Comparison of ENCODE assay signal across 8 mouse cellular contexts in genomic region chr4:119816620-119817356, GRCm38 (mm10).
A peak's percentile ranks its signal among the peaks of the same experiment; 100 is the strongest.
DNase-seq lines count a peak whose midpoint lies in the region; ATAC-seq and TF ChIP-seq lines count a peak whose summit lies in the region.

No protein-coding gene starts in this region.

- H3K9me3 ChIP-seq in E14TG2a.4 (ENCODE audit: low read length), result no peaks in the 10 kb centered on the region
- H3K9me3 ChIP-seq in lung, postnatal 0 days (ENCODE audit: low read length), result no peaks in the 10 kb centered on the region

- H3K36me3 ChIP-seq in E14TG2a.4 (ENCODE audit: insufficient read depth, low read length), result no peaks in the 10 kb centered on the region
- H3K36me3 ChIP-seq in lung, postnatal 0 days (ENCODE audit: insufficient read depth, low read length), result no peaks in the 10 kb centered on the region

- WGBS in lung, postnatal 0 days, result 30% methylated on average over 7 of the region's 7 CpGs

- H3K4me2 ChIP-seq in lung, postnatal 0 days (replicated peaks; ENCODE audit: low read depth, low read length), result no peak overlapping the region

- H3K27me3 ChIP-seq in E14TG2a.4 (ENCODE audit: insufficient read depth, low read length), result peaks cover 12% of the 10 kb centered on the region
- H3K27me3 ChIP-seq in lung, postnatal 0 days (replicated peaks; ENCODE audit: insufficient read depth, low read length), result no peaks in the 10 kb centered on the region

- H3K4me3 ChIP-seq in E14TG2a.4 (replicated peaks; ENCODE audit: low read length), result 0 out of 2 replicates have a peak overlapping the region, but pooled peaks have one; percentile 3
- no peak overlapping the region for H3K4me3 ChIP-seq in lung, postnatal 0 days (ENCODE audit: low read depth, low read length)

- ATAC-seq in lung, postnatal 0 days, result peak; percentile 70

- no peak for TF ChIP-seq CTCF in E14TG2a.4 (conservative IDR thresholded peaks at IDR 0.05; ENCODE audit: low read length)
- TF ChIP-seq CTCF in lung, postnatal 0 days (IDR thresholded peaks at IDR 0.05), result no peak

- H3K4me1 ChIP-seq in E14TG2a.4 (replicated peaks; ENCODE audit: low read depth, low read length), result peaks cover 41% of the 10 kb centered on the region
- peaks cover 24% of the 10 kb centered on the region for H3K4me1 ChIP-seq in lung, postnatal 0 days (ENCODE audit: insufficient read depth, low read depth, low read length)

- H3K9ac ChIP-seq in lung, postnatal 0 days (replicated peaks; ENCODE audit: low read depth), result no peak overlapping the region

- peak overlapping the region; percentile 59 for H3K27ac ChIP-seq in lung, postnatal 0 days (ENCODE audit: low read length)

- TF ChIP-seq EP300 in lung, postnatal 0 days (IDR thresholded peaks at IDR 0.05), result no peak

- DNase-seq in embryo, embryonic 11.5 days (ENCODE audit: low read depth, low spot score), result peak; percentile 20
- DNase-seq in embryo, embryonic 10.5 days (ENCODE audit: low spot score), result no peak
- peak; percentile 46 to 47 for DNase-seq in cerebellum, postnatal 36 days
- DNase-seq in heart, postnatal 4 days, result peak; percentile 70
- DNase-seq in lung, postnatal 0 days (ENCODE audit: low spot score), result peak; percentile 77
- peak; percentile 11 to 28 for DNase-seq in right cerebral cortex, postnatal 36 days (ENCODE audit: low spot score in 2 of 2)
- no peak for DNase-seq in frontal cortex, postnatal 10 days (ENCODE audit: low spot score in 2 of 2)

Comparison
In these comparisons a context has a peak if more than half of its experiments do, and no peak if none do; other contexts are left out.
1. DNase-seq: peak in embryo, embryonic 11.5 days (single experiment), cerebellum, postnatal 36 days (2 of 2), heart, postnatal 4 days (single experiment), lung, postnatal 0 days (single experiment) and right cerebral cortex, postnatal 36 days (2 of 2); none in embryo, embryonic 10.5 days (single experiment) and frontal cortex, postnatal 10 days (0 of 2).